Mouse (Mus musculus) G1E (cell line): ENCODE data around the gene Bpi.

Experiments used
- CTCF ChIP-seq: IDR thresholded peaks from 2 replicates; pipeline ENCODE4 v1.5.1; 2012; ENCODE audit warnings: low read depth, low read length, inconsistent platforms, mixed read lengths
- GATA1 ChIP-seq: IDR thresholded peaks from 2 replicates; pipeline ENCODE4 v1.6.1; 2012; ENCODE audit warnings: borderline replicate concordance, low read length, inconsistent platforms, mixed read lengths
- GATA2 ChIP-seq: IDR thresholded peaks from 2 replicates; pipeline ENCODE4 v1.6.1; 2012; ENCODE audit warnings: low read depth, low read length, inconsistent platforms, borderline replicate concordance
- POLR2AphosphoS5 ChIP-seq: IDR thresholded peaks from 2 replicates; pipeline ENCODE4 v1.6.1; 2012; ENCODE audit warnings: low read depth, low read length, inconsistent platforms; ENCODE audit not compliant: insufficient replicate concordance
- TAL1 ChIP-seq: conservative IDR thresholded peaks from 2 replicates; pipeline ENCODE4 v1.6.1; 2012; ENCODE audit warnings: low read depth, low read length, inconsistent platforms, mixed read lengths

DNA sequence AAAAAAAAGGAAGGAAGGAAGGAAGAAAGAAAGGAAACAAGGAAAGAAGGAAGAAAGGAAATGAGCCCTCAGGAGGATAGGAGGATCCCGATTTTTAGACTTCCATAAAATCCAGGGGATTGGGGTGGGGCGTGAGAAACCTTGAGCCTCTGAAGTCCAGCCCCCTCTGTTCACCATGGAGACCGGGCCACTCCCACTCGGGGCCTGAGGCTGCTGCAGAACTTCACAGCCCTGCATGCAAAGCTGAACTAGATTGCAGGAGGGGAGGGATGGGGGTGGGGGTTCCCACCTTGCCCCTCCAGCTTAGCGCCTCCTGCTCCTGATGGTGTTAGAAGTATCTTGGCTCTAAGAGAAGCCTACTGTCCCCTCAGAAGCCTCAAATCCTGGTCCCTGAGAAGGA is 1.0 kb upstream of the Bpi start:
- TF ChIP-seq CTCF (no peak), GATA2 (no peak), TAL1 (no peak), GATA1 (no peak), POLR2AphosphoS5 (no peak)
